Mouse (Mus musculus) liver, embryonic 16.5 days (tissue): ENCODE measurements around the gene Coro1c. TPM values are rescaled to one million over a fixed set of nuclear protein-coding genes. Genes with fewer than 3 reads are reported as not detected.
A peak's percentile ranks its signal among the peaks of the same experiment; 100 is the strongest.

Experiments
- ATAC-seq: fragments of 200-750 bp; cut with Nextera tagmentation; 2 replicates; pipeline ENCODE4 v1.8.0; 2017; ENCODE audit warnings: low read depth, mild to moderate bottlenecking, moderate number of reproducible peaks, moderate library complexity
- H3K27ac ChIP-seq: fragments of 300-500 bp; sonication (generic); 2 replicates; pipeline ENCODE4 v1.5.1; 2014; ENCODE audit warnings: mild to moderate bottlenecking, low read length
- H3K27me3 ChIP-seq: fragments of 300-500 bp; sonication (generic); 2 replicates; pipeline ENCODE4 v1.6.1; 2014; ENCODE audit warnings: low read depth, low read length, mixed read lengths; ENCODE audit not compliant: control insufficient read depth, insufficient read depth
- H3K36me3 ChIP-seq: fragments of 300-500 bp; sonication (generic); 2 replicates; pipeline ENCODE4 v1.6.1; 2014; ENCODE audit warnings: mild to moderate bottlenecking; ENCODE audit not compliant: control insufficient read depth, insufficient read depth
- H3K4me1 ChIP-seq: fragments of 300-500 bp; sonication (generic); 2 replicates; pipeline ENCODE4 v1.6.1; 2014; ENCODE audit warnings: low read depth, low read length, mixed read lengths; ENCODE audit not compliant: control insufficient read depth
- H3K4me2 ChIP-seq: fragments of 300-500 bp; sonication (generic); 2 replicates; pipeline ENCODE4 v1.6.1; 2014; ENCODE audit warnings: low read depth, low read length, mixed read lengths
- H3K4me3 ChIP-seq: fragments of 300-500 bp; sonication (generic); 2 replicates; pipeline ENCODE4 v1.5.1; 2014; ENCODE audit warnings: low read depth, mild to moderate bottlenecking, low read length
- H3K9ac ChIP-seq: fragments of 300-500 bp; sonication (generic); 2 replicates; pipeline ENCODE4 v1.6.1; 2014; ENCODE audit warnings: low read depth, low read length
- H3K9me3 ChIP-seq: fragments of 300-500 bp; sonication (generic); replicated peaks from 2 replicates; pipeline ENCODE4 v1.6.1; 2016; ENCODE audit warnings: low read length; ENCODE audit not compliant: control insufficient read depth
- WGBS: fragments of 180-500 bp; shearing (Covaris S2); extraction: QIAGEN DNeasy Blood & Tissue Kit; methylation state at CpG from one replicate; pipeline ENCODE4 v1.1.7; 2014; ENCODE audit not compliant: insufficient replicate concordance; 5-methylcytosine and 5-hydroxymethylcytosine counted together
- polyA plus RNA-seq: library from polyadenylated mRNA; unstranded; fragments of >200 nt; fragmentation: Nextera tagmentation; extraction: Ambion mirVana; gene quantifications from 2 replicates; pipeline ENCODE4 v1.2.1, GENCODE M21; 2015

Coro1c gene
- polyA plus RNA-seq, 1 experiment from 2014 or later: 40.8 TPM

DNA sequence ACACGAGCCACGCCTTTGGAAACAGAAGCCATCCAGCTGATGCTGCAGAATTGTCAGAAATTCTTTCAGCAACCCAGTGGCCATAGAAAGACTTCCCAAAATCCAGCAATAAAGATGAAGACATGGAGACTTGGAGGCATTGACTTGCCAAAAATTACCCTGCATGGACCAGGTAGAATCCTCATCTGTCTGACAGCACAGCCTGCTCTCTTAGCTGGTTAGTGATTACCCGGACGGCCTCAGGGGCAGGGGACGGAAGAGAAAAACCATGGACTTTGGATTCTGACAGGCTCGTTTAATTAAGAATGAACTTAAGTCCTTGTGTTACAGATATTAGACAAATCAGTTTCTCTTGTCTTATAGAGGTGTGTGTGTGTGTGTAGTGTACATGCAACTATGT is 2.1 kb upstream of the Coro1c start:
- no peak for ATAC-seq
- H3K9ac ChIP-seq: no peak overlapping the region
- no peak overlapping the region for H3K4me3 ChIP-seq
- H3K4me2 ChIP-seq: no peak overlapping the region
- 57% methylated on average over 6 of the region's 6 CpGs for whole genome bisulfite sequencing
- H3K27ac ChIP-seq: no peak overlapping the region
- H3K4me1 ChIP-seq: peaks cover 36% of the 10 kb centered on the region
- H3K36me3 ChIP-seq: no peaks in the 10 kb centered on the region
- no peaks in the 10 kb centered on the region for H3K9me3 ChIP-seq
- no peaks in the 10 kb centered on the region for H3K27me3 ChIP-seq

DNA sequence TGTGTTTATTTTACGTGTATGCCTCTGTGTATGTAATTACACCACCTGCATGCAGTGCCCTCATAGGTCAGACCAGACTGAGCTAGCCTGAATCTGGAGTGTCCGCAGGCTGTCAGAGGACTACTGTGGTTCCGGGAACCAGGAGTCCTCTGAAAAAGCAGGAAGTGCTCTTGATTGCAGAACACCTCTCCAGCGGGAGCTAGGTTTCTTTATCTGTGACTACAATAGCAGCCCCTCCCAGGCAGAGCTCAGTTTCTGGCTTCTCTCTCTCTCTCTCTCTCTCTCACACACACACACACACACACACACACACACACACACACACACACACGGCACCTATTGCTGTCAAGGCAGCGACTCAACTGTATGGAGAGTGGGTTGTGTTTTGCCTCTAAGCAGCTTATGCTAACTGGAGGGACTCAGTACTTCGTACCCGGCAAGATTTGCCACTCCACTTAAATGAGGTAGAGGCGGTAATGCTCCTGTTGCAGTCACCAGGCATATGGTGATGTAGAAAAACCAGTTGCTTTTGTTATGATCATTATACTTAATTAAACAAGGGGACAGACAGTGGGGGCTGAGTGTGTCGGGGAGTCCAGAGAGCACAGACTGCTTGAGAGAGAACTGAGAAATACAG is 1.6 kb upstream of the Coro1c start:
- Histone ChIP-seq H3K4me1 (peaks cover 41% of the 10 kb centered on the region), H3K27ac (no peak overlapping the region), H3K4me2 (no peak overlapping the region), H3K36me3 (no peaks in the 10 kb centered on the region), H3K4me3 (no peak overlapping the region), H3K27me3 (no peaks in the 10 kb centered on the region), H3K9me3 (no peaks in the 10 kb centered on the region), H3K9ac (no peak overlapping the region)
- 10% methylated on average over 10 of the region's 10 CpGs for WGBS
- ATAC-seq: no peak

DNA sequence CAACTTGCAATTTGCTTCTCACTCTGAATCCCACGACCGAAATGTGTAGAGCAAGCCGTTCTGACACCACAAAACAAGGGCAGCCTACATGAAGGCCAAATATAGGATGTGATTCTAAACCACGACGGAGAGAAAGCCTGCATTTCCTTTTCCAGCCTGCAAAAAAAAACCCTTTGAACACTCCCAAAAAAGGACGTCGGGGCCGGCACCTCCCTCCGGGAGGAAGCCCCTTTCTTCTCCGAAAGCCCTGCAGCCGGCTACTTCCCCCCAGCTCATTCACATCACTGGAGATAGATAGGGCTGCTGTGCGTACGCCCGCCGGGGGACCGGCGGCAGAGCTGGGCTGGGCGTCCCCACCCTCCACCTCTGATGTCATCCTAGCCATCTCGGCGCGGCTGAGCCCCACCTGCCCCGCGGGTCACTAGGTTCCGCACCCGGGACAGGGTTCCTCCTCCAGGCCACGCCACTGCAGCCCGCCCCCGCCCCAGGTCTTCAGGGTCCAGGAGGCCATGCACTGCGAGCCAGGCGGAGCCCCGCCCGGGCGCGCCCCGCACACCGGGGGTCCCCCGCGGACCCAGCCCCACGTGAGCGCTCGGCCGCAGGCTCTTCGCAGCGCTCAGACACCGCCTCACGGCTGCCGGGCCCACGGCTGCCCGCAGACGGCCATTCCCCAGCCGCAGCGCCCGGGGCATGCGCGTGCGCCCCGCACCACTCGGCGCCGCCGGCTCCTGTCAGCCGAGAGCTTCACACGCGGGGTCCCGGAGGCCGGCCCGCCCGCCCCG is 581 bp downstream of the Coro1c start:
- no peaks in the 10 kb centered on the region for H3K36me3 ChIP-seq
- no peaks in the 10 kb centered on the region for H3K9me3 ChIP-seq
- H3K27me3 ChIP-seq: no peaks in the 10 kb centered on the region
- peak overlapping the region; percentile 91 for H3K4me3 ChIP-seq
- ATAC-seq: peak; percentile 80
- peak overlapping the region; percentile 99 for H3K4me2 ChIP-seq
- peaks cover 53% of the 10 kb centered on the region for H3K4me1 ChIP-seq
- under 1% methylated on average over 62 of the region's 69 CpGs for WGBS
- H3K9ac ChIP-seq: peak overlapping the region; percentile 90
- peak overlapping the region; percentile 93 for H3K27ac ChIP-seq

DNA sequence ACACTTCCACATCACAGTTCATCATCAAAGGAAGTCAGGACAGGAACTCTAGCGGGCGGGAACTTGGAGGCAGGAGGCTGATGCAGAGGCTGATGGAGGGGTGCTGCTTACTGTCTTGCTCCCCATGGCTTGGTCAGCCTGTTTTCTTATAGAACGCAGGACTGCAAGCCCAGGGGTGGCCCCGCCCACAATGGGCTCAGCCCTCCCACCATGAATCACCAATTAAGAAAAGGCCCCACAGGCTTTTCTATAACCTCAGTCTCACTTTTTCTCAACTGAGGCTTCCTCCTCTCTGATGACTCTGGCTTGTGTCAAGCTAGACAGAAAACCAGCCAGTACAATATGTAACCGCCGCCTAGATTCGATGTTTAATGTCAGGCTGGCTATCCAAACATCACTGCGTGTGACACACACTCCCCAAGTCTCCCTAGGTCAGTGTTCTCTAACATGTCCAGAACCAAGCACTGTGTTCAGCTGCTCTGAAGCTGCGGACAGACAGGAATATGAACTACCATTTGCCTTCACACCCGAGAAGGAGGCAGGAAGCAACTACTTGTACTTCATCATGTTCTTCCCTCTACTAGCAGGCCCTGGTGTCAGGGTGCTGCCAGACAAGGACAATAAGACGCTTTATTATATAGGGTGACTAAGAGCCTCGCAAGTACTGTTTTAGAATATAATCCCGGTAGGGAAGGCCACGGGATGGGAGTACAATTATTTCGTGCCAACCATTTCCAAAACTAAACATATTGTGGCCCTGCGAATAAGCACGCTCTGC is 1.4 kb downstream of the Coro1c start:
- Histone ChIP-seq H3K27me3 (no peaks in the 10 kb centered on the region), H3K9me3 (no peaks in the 10 kb centered on the region), H3K4me1 (peaks cover 62% of the 10 kb centered on the region), H3K36me3 (no peaks in the 10 kb centered on the region), H3K27ac (peak overlapping the region; percentile 93), H3K4me2 (peak overlapping the region; percentile 99), H3K9ac (peak overlapping the region; percentile 90), H3K4me3 (peak overlapping the region; percentile 91)
- WGBS: 12% methylated on average over 17 of the region's 17 CpGs
- no peak for ATAC-seq

DNA sequence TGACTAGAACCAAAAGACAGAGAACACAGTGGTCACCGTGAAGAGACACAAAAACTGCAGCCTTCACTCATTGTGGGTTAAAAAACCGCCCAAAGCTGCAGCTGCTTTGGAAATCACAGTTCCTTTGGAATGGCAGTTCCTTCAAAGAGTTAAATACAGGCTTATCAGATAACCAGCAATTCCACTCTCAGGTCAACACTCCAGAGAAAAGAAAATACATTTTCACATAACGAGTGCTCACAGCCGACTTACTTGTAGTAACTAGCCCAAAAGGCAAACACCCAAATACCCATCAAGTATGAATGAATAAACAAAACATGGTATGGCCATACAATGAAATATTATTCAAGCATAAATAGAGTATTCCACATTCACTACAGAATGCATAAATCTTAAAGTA is 3.6 kb downstream of the Coro1c start:
- no peak for ATAC-seq
- 46% methylated on average over 4 of the region's 4 CpGs for WGBS
- H3K4me1 ChIP-seq: peaks cover 63% of the 10 kb centered on the region
- no peak overlapping the region for H3K27ac ChIP-seq
- no peaks in the 10 kb centered on the region for H3K27me3 ChIP-seq
- no peak overlapping the region for H3K4me2 ChIP-seq
- H3K9me3 ChIP-seq: no peaks in the 10 kb centered on the region
- H3K9ac ChIP-seq: no peak overlapping the region
- no peaks in the 10 kb centered on the region for H3K36me3 ChIP-seq
- H3K4me3 ChIP-seq: no peak overlapping the region

DNA sequence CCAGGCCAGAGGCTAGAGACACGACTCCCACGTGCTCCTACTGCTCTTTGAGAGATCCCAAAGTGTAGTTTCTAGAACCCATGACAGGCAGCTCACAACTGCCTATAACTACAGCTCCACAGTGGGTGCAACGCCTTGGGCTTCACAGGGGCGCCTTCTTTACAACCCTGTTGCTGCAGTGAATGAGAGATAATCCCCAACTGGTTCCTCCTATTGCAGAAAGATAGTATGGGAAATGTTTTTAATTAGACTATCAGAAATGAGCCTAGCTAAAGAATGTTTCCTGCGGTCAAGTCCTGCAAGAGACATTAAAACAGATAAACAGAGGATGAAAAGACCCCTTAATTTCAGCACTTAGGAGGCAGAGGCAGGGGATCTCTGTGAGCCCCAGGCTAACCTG is 5.6 kb downstream of the Coro1c start:
- Histone ChIP-seq H3K4me2 (no peak overlapping the region), H3K4me3 (no peak overlapping the region), H3K36me3 (no peaks in the 10 kb centered on the region), H3K9ac (no peak overlapping the region), H3K27ac (no peak overlapping the region), H3K9me3 (no peaks in the 10 kb centered on the region), H3K4me1 (peaks cover 50% of the 10 kb centered on the region), H3K27me3 (no peaks in the 10 kb centered on the region)
- 26% methylated on average over 5 of the region's 5 CpGs for WGBS
- no peak for ATAC-seq

DNA sequence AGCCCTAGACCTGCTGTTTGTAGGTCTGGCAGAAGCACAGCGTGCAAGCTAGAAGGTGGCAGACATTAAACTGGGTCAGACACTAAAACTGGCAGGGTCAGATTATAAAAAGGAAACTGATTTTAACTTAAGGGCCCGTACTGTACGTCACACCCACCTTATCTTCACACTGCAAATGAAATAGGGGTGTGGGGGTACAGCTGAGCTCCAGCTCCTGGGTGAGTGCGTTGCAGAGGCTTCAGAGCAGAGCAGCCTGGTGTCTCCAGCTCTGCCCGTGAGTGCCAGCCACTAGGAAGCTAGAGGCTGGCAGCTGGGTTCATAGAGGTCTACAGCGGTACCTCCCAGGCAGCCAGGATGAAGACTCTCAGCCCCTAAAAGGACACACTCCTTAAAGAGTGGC is 6.5 kb downstream of the Coro1c start:
- H3K27ac ChIP-seq: no peak overlapping the region
- no peak overlapping the region for H3K4me2 ChIP-seq
- no peaks in the 10 kb centered on the region for H3K27me3 ChIP-seq
- H3K4me3 ChIP-seq: no peak overlapping the region
- no peaks in the 10 kb centered on the region for H3K36me3 ChIP-seq
- WGBS: 28% methylated on average over 6 of the region's 6 CpGs
- peak; percentile 66 for ATAC-seq
- H3K9ac ChIP-seq: no peak overlapping the region
- H3K9me3 ChIP-seq: no peaks in the 10 kb centered on the region
- H3K4me1 ChIP-seq: peaks cover 42% of the 10 kb centered on the region

DNA sequence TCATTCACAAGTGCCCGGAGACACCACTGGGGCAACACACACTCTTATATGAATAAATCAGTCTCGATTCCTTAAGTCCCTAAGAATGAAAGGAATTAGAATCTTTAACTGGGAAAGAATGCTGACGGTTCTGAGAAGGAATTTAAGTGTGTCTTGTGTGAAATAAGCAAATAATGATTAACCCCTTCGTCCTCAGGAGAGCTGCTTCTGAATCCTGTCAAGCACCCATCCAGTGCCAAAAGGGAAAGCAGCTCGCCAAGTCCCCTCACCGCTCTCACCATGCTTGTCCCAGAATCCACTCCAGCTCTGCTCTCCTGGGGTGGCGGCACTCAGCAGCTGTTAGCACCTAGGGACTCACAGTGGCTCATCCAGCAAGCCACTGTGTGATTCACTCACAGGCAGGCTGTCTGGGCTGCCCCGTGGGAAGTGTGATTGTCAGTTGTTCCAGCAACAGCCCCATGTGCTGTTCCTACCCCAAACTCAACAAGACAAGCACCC is 7.4 kb downstream of the Coro1c start:
- Histone ChIP-seq H3K36me3 (no peaks in the 10 kb centered on the region), H3K4me2 (no peak overlapping the region), H3K9ac (no peak overlapping the region), H3K27ac (no peak overlapping the region), H3K4me3 (no peak overlapping the region), H3K9me3 (no peaks in the 10 kb centered on the region), H3K4me1 (peaks cover 34% of the 10 kb centered on the region), H3K27me3 (no peaks in the 10 kb centered on the region)
- ATAC-seq: no peak
- 67% methylated on average over 8 of the region's 8 CpGs for WGBS
